Mouse (Mus musculus) brain, embryonic 14.5 days (tissue): ENCODE measurements around the gene Brdt.

ENCODE experiments used
- CTCF ChIP-seq: fragments of 200-500 bp; IDR thresholded peaks from 2 replicates; pipeline ENCODE4 v1.5.1; 2012; ENCODE audit warnings: inconsistent platforms, mild to moderate bottlenecking, moderate library complexity, borderline replicate concordance; ENCODE audit not compliant: insufficient read depth, insufficient read length; ENCODE audit errors: extremely low read depth
- POLR2A ChIP-seq: fragments of 200-500 bp; IDR thresholded peaks from 2 replicates; pipeline ENCODE4 v1.6.1; 2012; ENCODE audit warnings: mild to moderate bottlenecking, inconsistent platforms, borderline replicate concordance; ENCODE audit not compliant: poor library complexity, insufficient read depth, insufficient read length, severe bottlenecking; ENCODE audit errors: extremely low read depth

- TF ChIP-seq CTCF (no peak), POLR2A (no peak)
Observed at GRCm38 (mm10) chr5:107295817-107296511, 35.0 kb upstream of the Brdt start.
